Mouse (Mus musculus): ENCODE data around the gene Olfr539. TPM values are rescaled to one million over a fixed set of nuclear protein-coding genes. Genes with fewer than 3 reads are reported as not detected.
"Not testable (repeated sequence)": the region's sequence is repeated elsewhere in the genome, so short reads cannot be mapped to it uniquely, and the experiment has no call there.

Olfr539 gene
- not detected for total RNA-seq (2021)
- long read RNA-seq, experiment 1: 0 reads
- long read RNA-seq, experiment 2: 0 reads

- no peak for DNase-seq
Measured at GRCm38 (mm10) chr7:140659630-140660029, at the start of gene Olfr539. TSS of gene Olfr539 (plus strand) at chr7:140659930.

GRCm38 (mm10) chr7:140628670-140629069 is 31.1 kb upstream of the Olfr539 start, which contains the start of gene Olfr61:
TSS of gene Olfr61 (plus strand) at chr7:140628970.
- not testable (repeated sequence) for DNase-seq

DNA sequence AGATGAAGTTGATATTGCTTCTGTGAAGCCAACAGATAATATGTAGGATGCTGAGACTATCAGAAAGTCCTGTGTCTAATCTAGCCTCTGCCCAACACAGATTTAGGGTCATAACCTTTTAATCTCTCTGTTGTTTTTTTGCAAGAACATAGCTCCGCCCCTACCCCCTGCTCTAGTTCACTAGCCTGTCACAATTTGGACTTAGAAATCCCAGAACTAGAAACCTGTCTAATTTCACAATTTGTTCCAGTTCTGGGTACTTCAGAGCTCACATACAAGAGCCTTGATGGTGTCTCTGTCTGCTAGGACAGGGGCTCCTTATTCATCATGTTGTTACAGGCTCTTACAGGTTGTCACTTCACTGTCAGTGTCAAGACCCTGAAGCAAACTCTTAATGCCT is 29.2 kb upstream of the Olfr539 start:
- DNase-seq: no peak

GRCm38 (mm10) chr7:140646152-140646551 is 13.6 kb upstream of the Olfr539 start, which contains the start of gene Olfr53:
TSS of gene Olfr53 (plus strand) at chr7:140646452.
- no peak for DNase-seq

DNA sequence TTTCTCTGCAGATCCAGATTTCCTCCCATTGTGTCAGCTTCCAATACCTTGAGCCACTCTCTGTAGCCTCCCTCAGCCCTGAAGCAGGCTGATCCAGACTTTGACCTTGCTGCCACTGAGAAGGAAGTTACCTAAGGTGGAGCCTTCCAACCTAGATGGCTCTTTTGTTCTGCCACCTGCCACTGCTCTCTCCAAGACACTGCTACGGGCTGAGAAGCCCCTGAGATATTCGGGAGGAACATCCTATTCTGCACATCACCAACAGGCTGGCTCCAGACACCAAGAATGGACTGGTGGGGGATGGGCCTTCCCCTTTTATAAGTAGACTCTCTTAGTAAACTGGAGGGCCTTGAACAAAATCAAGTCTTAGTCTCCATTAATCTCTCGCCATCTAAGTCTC is 11.0 kb downstream of the Olfr539 start:
- DNase-seq: not testable (repeated sequence)

DNA sequence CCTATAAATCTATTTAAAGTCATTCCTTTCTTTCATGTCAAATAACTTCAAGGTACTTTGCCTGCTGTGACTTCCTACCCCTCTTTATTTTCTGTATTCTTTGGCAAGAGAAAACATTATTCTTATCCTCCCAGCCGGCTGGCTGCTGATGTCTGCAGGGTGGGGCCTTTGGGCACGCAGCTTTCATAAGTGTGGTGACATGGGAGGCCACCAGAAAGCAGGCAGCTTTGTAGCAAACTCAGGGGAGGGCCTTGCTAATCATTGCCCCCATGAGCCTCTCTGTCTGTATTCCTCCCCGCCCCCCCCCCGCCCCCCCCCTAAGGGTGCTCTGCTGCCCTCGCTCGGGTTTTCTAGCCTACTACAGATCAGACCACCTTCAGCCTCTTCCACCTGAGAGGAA is 16.1 kb downstream of the Olfr539 start:
- DNase-seq: no peak

DNA sequence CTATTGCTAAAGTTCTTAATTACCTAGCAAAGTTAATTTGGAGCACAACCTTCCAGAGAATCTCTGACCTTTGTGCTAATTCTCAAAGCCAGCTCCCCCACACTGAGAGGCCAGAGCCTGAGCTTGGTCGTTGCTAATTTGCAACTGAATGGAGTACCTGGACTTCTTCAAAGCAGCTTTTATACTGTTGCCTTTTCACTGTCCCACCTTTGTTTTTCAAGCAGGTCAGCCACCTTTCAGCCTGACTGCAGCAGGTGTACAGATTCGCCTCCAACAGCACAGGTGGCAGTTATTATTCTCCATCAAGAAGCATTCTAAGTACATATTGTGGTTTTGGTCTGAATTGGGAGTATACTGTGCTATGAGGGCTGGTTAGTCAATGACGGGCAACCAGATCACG is 19.9 kb downstream of the Olfr539 start:
- DNase-seq: not testable (repeated sequence)

- no peak for DNase-seq
Measured at GRCm38 (mm10) chr7:140681651-140682050, 21.9 kb downstream of the Olfr539 start, which contains the start of gene Olfr45. TSS of gene Olfr45 (plus strand) at chr7:140681951.

DNA sequence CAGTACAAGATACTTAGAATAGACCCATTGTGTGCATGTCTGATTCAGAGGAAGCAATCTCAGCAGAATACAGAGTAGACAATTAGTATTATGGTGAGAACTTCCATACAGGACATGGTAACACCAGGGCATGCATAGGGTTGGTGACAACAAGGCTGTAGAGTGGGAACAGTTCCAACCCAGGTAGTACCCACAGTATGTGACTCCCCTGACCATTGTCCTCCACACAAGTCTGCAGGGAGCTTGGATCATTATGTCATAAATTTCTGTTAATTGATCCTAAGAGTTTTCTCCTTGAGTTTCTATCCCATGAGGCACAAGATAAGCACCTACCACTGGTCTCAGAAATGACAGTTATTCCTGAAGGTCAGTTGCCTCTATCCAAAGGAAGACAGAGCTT is 37.2 kb downstream of the Olfr539 start, which contains the start of gene Olfr541:
Olfr541 (plus strand) TSS at position 301 of the 400 bp plus-strand sequence.
- DNase-seq: no peak

GRCm38 (mm10) chr7:140706348-140706747 is 46.6 kb downstream of the Olfr539 start:
- DNase-seq: no peak

DNA sequence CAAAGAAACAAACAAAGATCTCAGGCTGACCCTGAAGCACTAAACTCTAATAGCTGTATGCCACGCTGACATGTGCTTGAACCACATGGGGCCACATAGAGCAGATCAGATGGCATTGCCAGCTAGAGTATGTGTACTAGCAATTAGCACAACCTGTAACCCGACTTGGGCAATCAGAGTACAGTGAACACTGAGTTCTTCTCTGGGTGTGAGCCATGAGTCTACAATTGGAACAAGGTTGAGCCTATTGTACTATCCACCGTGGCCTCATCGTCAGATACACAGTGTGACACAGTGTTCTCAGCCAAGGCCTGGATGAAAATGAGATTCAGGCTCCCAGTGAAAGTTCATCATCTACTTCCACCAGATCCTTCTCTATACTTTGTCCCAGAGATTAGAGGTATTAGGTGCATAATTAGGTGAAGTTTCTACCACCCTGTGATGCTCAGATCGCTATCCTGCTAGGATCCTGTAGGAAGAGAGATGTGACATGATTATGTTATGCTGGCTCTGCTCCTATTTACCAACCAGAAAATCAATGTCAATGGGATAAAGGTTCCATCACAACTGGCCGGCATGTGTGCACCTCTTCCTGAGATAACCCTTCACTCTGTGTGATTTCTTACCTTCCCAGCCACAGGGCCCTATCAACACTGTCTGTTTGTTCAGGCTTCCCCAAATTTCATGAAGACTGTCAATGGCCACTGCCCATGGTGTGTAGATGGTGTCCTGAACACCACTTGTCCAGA is 48.0 kb downstream of the Olfr539 start:
- DNase-seq: no peak

- DNase-seq: peak in 1 of 2 experiments; percentile 11
Measured at GRCm38 (mm10) chr7:140717155-140718055, 57.7 kb downstream of the Olfr539 start.

GRCm38 (mm10) chr7:140721095-140721494 is 61.4 kb downstream of the Olfr539 start:
- no peak for DNase-seq

GRCm38 (mm10) chr7:140725558-140725957 is 65.8 kb downstream of the Olfr539 start:
- no peak for DNase-seq

Other genes with a start within 250 kb of the Olfr539 start
- gene Olfr532, start 238.3 kb upstream of the Olfr539 start, total RNA-seq (2021): not detected
- gene Olfr533, start 196.6 kb upstream of the Olfr539 start, total RNA-seq (2021): not detected
- gene Olfr535, start 175.7 kb upstream of the Olfr539 start, total RNA-seq (2021): not detected
- not detected for gene Olfr536, start 152.5 kb upstream of the Olfr539 start, total RNA-seq (2021)
- gene Olfr538, start 92.0 kb upstream of the Olfr539 start, total RNA-seq (2021): not detected
- gene Olfr46, start 58.7 kb upstream of the Olfr539 start, total RNA-seq (2021): not detected
- not detected for gene Olfr61, start 31.0 kb upstream of the Olfr539 start, total RNA-seq (2021)
- gene Olfr53, start 13.5 kb upstream of the Olfr539 start, total RNA-seq (2021): not detected
- not detected for gene Olfr45, start 22.0 kb downstream of the Olfr539 start, total RNA-seq (2021)
- gene Olfr541, start 37.3 kb downstream of the Olfr539 start, total RNA-seq (2021): not detected
- 10 to 100 TPM in 1 of 2 experiments, 1 to 10 TPM in 1; 6.0 to 49.3 TPM for gene Cyp2e1, start 103.8 kb downstream of the Olfr539 start, total RNA-seq (2021)
- not detected for gene Syce1, start 127.9 kb downstream of the Olfr539 start, total RNA-seq (2021)
- gene Zfp941, start 162.2 kb downstream of the Olfr539 start, total RNA-seq (2021): under 1 TPM; 0.20 to 0.41 TPM
- gene Urah, start 175.1 kb downstream of the Olfr539 start, total RNA-seq (2021): 1 to 10 TPM in 1 of 2 experiments, under 1 TPM in 1; 0.77 to 2.4 TPM
- 10 to 100 TPM; 30.5 to 32.9 TPM for gene Scgb1c1, start 185.6 kb downstream of the Olfr539 start, total RNA-seq (2021)
- gene Odf3, start 187.9 kb downstream of the Olfr539 start, total RNA-seq (2021): not detected
- gene Gm45785, start 196.4 kb downstream of the Olfr539 start, total RNA-seq (2021): not detected
- gene Ric8a, start 197.0 kb downstream of the Olfr539 start, total RNA-seq (2021): 10 to 100 TPM; 18.4 to 21.2 TPM
- 1 to 10 TPM; 9.2 TPM for gene Bet1l, start 197.6 kb downstream of the Olfr539 start, total RNA-seq (2021)
- gene Psmd13, start 222.0 kb downstream of the Olfr539 start, total RNA-seq (2021): 10 to 100 TPM; 76.5 to 84.0 TPM
- 10 to 100 TPM; 61.9 to 69.3 TPM for gene Sirt3, start 222.4 kb downstream of the Olfr539 start, total RNA-seq (2021)
- 1,000 to 10,000 TPM; 3,201 to 3,214 TPM for gene Cox8b, start 240.5 kb downstream of the Olfr539 start, total RNA-seq (2021)